Mouse (Mus musculus) monocyte, adult 5-6 weeks (primary cell): ENCODE measurements around the gene Sbno2. TPM values are rescaled to one million over a fixed set of nuclear protein-coding genes. Genes with fewer than 3 reads are reported as not detected.
A peak's percentile ranks its signal among the peaks of the same experiment; 100 is the strongest.
"Not testable (repeated sequence)": the region's sequence is repeated elsewhere in the genome, so short reads cannot be mapped to it uniquely, and the experiment has no call there.

ENCODE experiments used
- ATAC-seq: fragments of 153-309, 156-312 bp; replicated peaks from 2 replicates; pipeline ENCODE4 v1.8.0; 2017; ENCODE audit warnings: mild to moderate bottlenecking; ENCODE audit not compliant: low TSS enrichment, insufficient number of reproducible peaks, severe bottlenecking, poor library complexity, low FRiP score
- total RNA-seq: library from RNA; stranded (forward); fragments of 200-1000, 200-491, 200-594 nt; gene quantifications from 3 replicates; pipeline ENCODE4 v1.2.3, GENCODE M21; 2017

Gene Sbno2
- total RNA-seq, 1 experiment from 2014 or later = 50.6 TPM

- ATAC-seq = peak; percentile 85
Observed at GRCm38 (mm10) chr10:80074813-80075601, 30.4 kb downstream of the Sbno2 start.

GRCm38 (mm10) chr10:80072623-80073489 is 32.5 kb downstream of the Sbno2 start:
- ATAC-seq = no peak

GRCm38 (mm10) chr10:80071516-80071900 is 33.9 kb downstream of the Sbno2 start:
- ATAC-seq = no peak

GRCm38 (mm10) chr10:80070837-80071515 is 34.4 kb downstream of the Sbno2 start:
- 0 out of 2 replicates have a peak, but pooled peaks have one; percentile 6 for ATAC-seq

- ATAC-seq = no peak
Observed at GRCm38 (mm10) chr10:80069948-80070450, 35.4 kb downstream of the Sbno2 start.

- no peak for ATAC-seq
Observed at GRCm38 (mm10) chr10:80069251-80069650, 36.1 kb downstream of the Sbno2 start.

- no peak for ATAC-seq
Observed at GRCm38 (mm10) chr10:80063877-80064650, 41.3 kb downstream of the Sbno2 start.

GRCm38 (mm10) chr10:80063104-80063503 is 42.3 kb downstream of the Sbno2 start:
- no peak for ATAC-seq

GRCm38 (mm10) chr10:80057683-80058326 is 47.6 kb downstream of the Sbno2 start:
- ATAC-seq = no peak

- ATAC-seq = no peak
Observed at GRCm38 (mm10) chr10:80056976-80057682, 48.2 kb downstream of the Sbno2 start.

GRCm38 (mm10) chr10:80056506-80056905 is 48.9 kb downstream of the Sbno2 start:
- no peak for ATAC-seq

- ATAC-seq = no peak
Observed at GRCm38 (mm10) chr10:80055891-80056290, 49.5 kb downstream of the Sbno2 start.

GRCm38 (mm10) chr10:80055364-80055763 is 50.0 kb downstream of the Sbno2 start:
- ATAC-seq = no peak

- ATAC-seq = not testable (repeated sequence)
Observed at GRCm38 (mm10) chr10:80054911-80055310, 50.5 kb downstream of the Sbno2 start.

- ATAC-seq = peak; percentile 1; the same call in 1 of the 2 replicates
Observed at GRCm38 (mm10) chr10:80053831-80054815, 51.2 kb downstream of the Sbno2 start.

GRCm38 (mm10) chr10:80053259-80053780 is 52.1 kb downstream of the Sbno2 start:
- ATAC-seq = peak; percentile 88
